Mouse (Mus musculus) stomach, embryonic 14.5 days (tissue): ENCODE data around the gene Gss. TPM values are rescaled to one million over a fixed set of nuclear protein-coding genes. Genes with fewer than 3 reads are reported as not detected.

Experiments used
- ATAC-seq: fragments of 200-750 bp; cut with Nextera tagmentation; 2 replicates; pipeline ENCODE4 v1.8.0; 2017; ENCODE audit warnings: low read depth, moderate TSS enrichment; ENCODE audit not compliant: insufficient number of reproducible peaks, insufficient read depth, low FRiP score
- H3K27ac ChIP-seq: fragments of 300-500 bp; sonication (generic); 2 replicates; pipeline ENCODE4 v1.5.1; 2014; ENCODE audit warnings: mild to moderate bottlenecking, low read length, moderate library complexity, mixed read lengths
- H3K27me3 ChIP-seq: fragments of 300-500 bp; sonication (generic); 2 replicates; pipeline ENCODE4 v1.6.1; 2014; ENCODE audit warnings: low read length, control low read depth, mixed read lengths; ENCODE audit not compliant: control insufficient read depth, insufficient read depth
- H3K36me3 ChIP-seq: fragments of 300-500 bp; sonication (generic); 2 replicates; pipeline ENCODE4 v1.6.1; 2014; ENCODE audit warnings: mild to moderate bottlenecking, control low read depth, low read length, moderate library complexity, mixed read lengths; ENCODE audit not compliant: control insufficient read depth, insufficient read depth
- H3K4me1 ChIP-seq: fragments of 300-500 bp; sonication (generic); 2 replicates; pipeline ENCODE4 v1.6.1; 2014; ENCODE audit warnings: low read length, control low read depth, mixed read lengths; ENCODE audit not compliant: control insufficient read depth, insufficient read depth
- H3K4me2 ChIP-seq: fragments of 300-500 bp; sonication (generic); replicated peaks from 2 replicates; pipeline ENCODE4 v1.6.1; 2014; ENCODE audit warnings: low read depth, low read length, control low read depth
- H3K4me3 ChIP-seq: fragments of 300-500 bp; sonication (generic); 2 replicates; pipeline ENCODE4 v1.5.1; 2014; ENCODE audit warnings: low read depth, low read length, control low read depth
- H3K9ac ChIP-seq: fragments of 300-500 bp; sonication (generic); replicated peaks from 2 replicates; pipeline ENCODE4 v1.6.1; 2014; ENCODE audit warnings: low read depth, mild to moderate bottlenecking, control low read depth, low read length, moderate library complexity, mixed read lengths
- H3K9me3 ChIP-seq: fragments of 300-500 bp; sonication (generic); 2 replicates; pipeline ENCODE4 v1.6.1; 2016; ENCODE audit warnings: low read depth, low read length, control low read depth; ENCODE audit not compliant: control insufficient read depth
- WGBS: fragments of 180-500 bp; shearing (Covaris S2); extraction: QIAGEN DNeasy Blood & Tissue Kit; methylation state at CpG from one replicate; pipeline ENCODE4 v1.1.7; 2014; 5-methylcytosine and 5-hydroxymethylcytosine counted together
- polyA plus RNA-seq: library from polyadenylated mRNA; unstranded; fragments of >200 nt; fragmentation: Nextera tagmentation; extraction: Ambion mirVana; gene quantifications from 2 replicates; pipeline ENCODE4 v1.2.1, GENCODE M21; 2014

Gss gene
- polyA plus RNA-seq, 1 experiment from 2014 or later = 26.1 TPM

- no peaks in the 10 kb centered on the region for H3K4me1 ChIP-seq
- H3K9ac ChIP-seq = no peak overlapping the region
- H3K9me3 ChIP-seq = no peaks in the 10 kb centered on the region
- no peak overlapping the region for H3K4me2 ChIP-seq
- no peak overlapping the region for H3K4me3 ChIP-seq
- no peak for ATAC-seq
- H3K27ac ChIP-seq = no peak overlapping the region
- no peaks in the 10 kb centered on the region for H3K36me3 ChIP-seq
- WGBS = 65% methylated on average over 1 of the region's 1 CpGs
- no peaks in the 10 kb centered on the region for H3K27me3 ChIP-seq
These were observed 68.2 kb downstream of the Gss start for GRCm38 (mm10) chr2:155524378-155524777.

- 57% methylated on average over 5 of the region's 5 CpGs for WGBS
These were observed 68.9 kb downstream of the Gss start for GRCm38 (mm10) chr2:155523706-155524105.

GRCm38 (mm10) chr2:155518531-155519270, 73.9 kb downstream of the Gss start:
- no peak for ATAC-seq
- 24% methylated on average over 18 of the region's 18 CpGs for WGBS
- H3K4me2 ChIP-seq = peak overlapping the region; percentile 76
- peak overlapping the region; percentile 22 for H3K9ac ChIP-seq
- no peaks in the 10 kb centered on the region for H3K27me3 ChIP-seq
- H3K4me1 ChIP-seq = no peaks in the 10 kb centered on the region
- H3K4me3 ChIP-seq = peak overlapping the region; percentile 49
- no peaks in the 10 kb centered on the region for H3K36me3 ChIP-seq
- no peak overlapping the region for H3K27ac ChIP-seq
- H3K9me3 ChIP-seq = no peaks in the 10 kb centered on the region

More at GRCm38 (mm10) chr2:155523706-155524105, 68.9 kb downstream of the Gss start:
- H3K4me1 ChIP-seq = no peaks in the 10 kb centered on the region
- H3K9ac ChIP-seq = no peak overlapping the region
- H3K9me3 ChIP-seq = no peaks in the 10 kb centered on the region
- H3K27ac ChIP-seq = no peak overlapping the region
- no peak for ATAC-seq
- H3K27me3 ChIP-seq = no peaks in the 10 kb centered on the region
- H3K36me3 ChIP-seq = no peaks in the 10 kb centered on the region
- H3K4me3 ChIP-seq = no peak overlapping the region
- H3K4me2 ChIP-seq = no peak overlapping the region

GRCm38 (mm10) chr2:155517455-155518423, 74.9 kb downstream of the Gss start, which contains the start of the genes Acss2 and Ggt7:
Acss2 (plus strand) TSS chr2:155517948.
Ggt7 (minus strand) TSS chr2:155518237.
- peak within 1 kb of the TSS; percentile 49 for H3K4me3 ChIP-seq
- H3K27ac ChIP-seq = no peak within 1 kb of the TSS
- H3K27me3 ChIP-seq = no peaks in the 10 kb centered on the region
- WGBS = 3% methylated on average over 70 of the region's 70 CpGs
- peak within 1 kb of the TSS; percentile 76 for H3K4me2 ChIP-seq
- H3K36me3 ChIP-seq = no peaks in the 10 kb centered on the region
- no peaks in the 10 kb centered on the region for H3K9me3 ChIP-seq
- ATAC-seq = peak; percentile 99
- H3K4me1 ChIP-seq = no peaks in the 10 kb centered on the region
- peak within 1 kb of the TSS; percentile 22 for H3K9ac ChIP-seq

GRCm38 (mm10) chr2:155515941-155516340, 76.7 kb downstream of the Gss start:
- H3K9me3 ChIP-seq = no peaks in the 10 kb centered on the region

GRCm38 (mm10) chr2:155514666-155515065, 77.9 kb downstream of the Gss start:
- no peaks in the 10 kb centered on the region for H3K9me3 ChIP-seq
- H3K4me3 ChIP-seq = peak overlapping the region; percentile 27
- no peak for ATAC-seq
- peak overlapping the region; percentile 18; the same call in 1 of the 2 replicates for H3K9ac ChIP-seq
- no peaks in the 10 kb centered on the region for H3K27me3 ChIP-seq
- no peaks in the 10 kb centered on the region for H3K36me3 ChIP-seq
- H3K4me1 ChIP-seq = no peaks in the 10 kb centered on the region
- H3K4me2 ChIP-seq = peak overlapping the region; percentile 56
- H3K27ac ChIP-seq = no peak overlapping the region
- WGBS = 1% methylated on average over 23 of the region's 23 CpGs

More at GRCm38 (mm10) chr2:155515941-155516340, 76.7 kb downstream of the Gss start:
- Histone ChIP-seq H3K4me3 (no peak overlapping the region), H3K4me2 (no peak overlapping the region), H3K36me3 (no peaks in the 10 kb centered on the region), H3K4me1 (no peaks in the 10 kb centered on the region), H3K27me3 (no peaks in the 10 kb centered on the region), H3K27ac (no peak overlapping the region), H3K9ac (no peak overlapping the region)
- ATAC-seq = no peak
- WGBS = 9% methylated on average over 1 of the region's 1 CpGs

GRCm38 (mm10) chr2:155513543-155513942, 79.1 kb downstream of the Gss start:
- Histone ChIP-seq H3K4me3 (no peak overlapping the region), H3K27me3 (no peaks in the 10 kb centered on the region), H3K36me3 (no peaks in the 10 kb centered on the region), H3K4me1 (no peaks in the 10 kb centered on the region), H3K9ac (no peak overlapping the region), H3K4me2 (no peak overlapping the region), H3K27ac (no peak overlapping the region), H3K9me3 (no peaks in the 10 kb centered on the region)
- WGBS = 58% methylated on average over 5 of the region's 5 CpGs
- ATAC-seq = no peak
